Mouse (Mus musculus) hindbrain, embryonic 12.5 days (tissue): ENCODE data around the gene Odf3l1. TPM values are rescaled to one million over a fixed set of nuclear protein-coding genes. Genes with fewer than 3 reads are reported as not detected.

ENCODE experiments used
- polyA plus RNA-seq: library from polyadenylated mRNA; unstranded; fragments of >200 nt; fragmentation: Nextera tagmentation; extraction: Ambion mirVana; gene quantifications from 2 replicates; pipeline ENCODE4 v1.2.1, GENCODE M21; 2016

The Odf3l1 gene
- polyA plus RNA-seq, 1 experiment from 2014 or later, result 0.54 TPM

Other genes starting within 250 kb of the Odf3l1 start
- 35.6 and 36.9 TPM in 2 replicates for gene Lingo1, start 68.2 kb downstream of the Odf3l1 start, polyA plus RNA-seq
- 6.8 and 8.9 TPM in 2 replicates for gene Cspg4, start 354 bp upstream of the Odf3l1 start, polyA plus RNA-seq
- 7.2 and 7.3 TPM in 2 replicates for gene Snx33, start 63.7 kb upstream of the Odf3l1 start, polyA plus RNA-seq
- gene Imp3, start 72.8 kb upstream of the Odf3l1 start, polyA plus RNA-seq, result 60.9 and 62.7 TPM in 2 replicates
- 24.7 and 25.3 TPM in 2 replicates for gene Snupn, start 86.2 kb upstream of the Odf3l1 start, polyA plus RNA-seq
- gene Ptpn9, start 130.2 kb upstream of the Odf3l1 start, polyA plus RNA-seq, result 34.0 and 34.9 TPM in 2 replicates
- 38.7 and 41.2 TPM in 2 replicates for gene Sin3a, start 207.4 kb upstream of the Odf3l1 start, polyA plus RNA-seq